Mouse (Mus musculus) liver, adult 2 months (tissue): ENCODE measurements at regions not wholly inside any gene's neighbourhood (a gene's known extent, or its start where the extent isn't known, plus 50 kb on each side); places are given as distances from the start of the nearest gene placed in this dataset.

Experiments
- DNase-seq: peaks from one replicate; pipeline ENCODE4 v3.0.0-alpha.2; 2011; ENCODE audit warnings: low read depth, low spot score; ENCODE audit errors: extremely low read depth
- H3K27ac ChIP-seq: fragments of 200-500 bp; replicated peaks from 2 replicates; pipeline ENCODE4 v1.5.1; 2012; ENCODE audit warnings: low read depth, mild to moderate bottlenecking, control low read depth, inconsistent platforms, low read length; ENCODE audit not compliant: insufficient read depth
- H3K27me3 ChIP-seq: fragments of 200-500 bp; 2 replicates; pipeline ENCODE4 v1.6.1; 2012; ENCODE audit warnings: mild to moderate bottlenecking, moderate library complexity, low read length, inconsistent platforms; ENCODE audit not compliant: control insufficient read depth, insufficient read depth
- H3K36me3 ChIP-seq: fragments of 200-500 bp; 2 replicates; pipeline ENCODE4 v1.6.1; 2012; ENCODE audit warnings: low read length, inconsistent platforms; ENCODE audit not compliant: control insufficient read depth, insufficient read depth
- H3K4me1 ChIP-seq: fragments of 200-500 bp; 2 replicates; pipeline ENCODE4 v1.6.1; 2011; ENCODE audit warnings: low read length; ENCODE audit not compliant: control insufficient read depth, insufficient read depth
- H3K4me3 ChIP-seq: fragments of 200-500 bp; 2 replicates; pipeline ENCODE4 v1.5.1; 2011; ENCODE audit warnings: low read depth, mild to moderate bottlenecking, control low read depth, low read length, moderate library complexity; ENCODE audit not compliant: insufficient read depth
- H3K79me2 ChIP-seq: fragments of 200-500 bp; 2 replicates; pipeline ENCODE4 v1.6.1; 2012; ENCODE audit warnings: inconsistent platforms, mild to moderate bottlenecking, low read length, moderate library complexity; ENCODE audit not compliant: control insufficient read depth, insufficient read depth
- H3K9ac ChIP-seq: fragments of 200-500 bp; 2 replicates; pipeline ENCODE4 v1.6.1; 2012; ENCODE audit warnings: low read depth, mild to moderate bottlenecking, control low read depth, inconsistent platforms, low read length
- CTCF ChIP-seq: fragments of 200-500 bp; IDR thresholded peaks from 2 replicates; pipeline ENCODE4 v1.5.1; 2011; ENCODE audit warnings: low read depth, low read length, control low read depth
- POLR2A ChIP-seq: fragments of 200-500 bp; IDR thresholded peaks from 2 replicates; pipeline ENCODE4 v1.6.1; 2011; ENCODE audit warnings: low read length, control low read depth; ENCODE audit not compliant: insufficient read depth; ENCODE audit errors: extremely low read depth
- WGBS: fragments of 180-500 bp; shearing (Covaris S2); methylation state at CpG from one replicate; pipeline ENCODE4 v1.1.7; 2018; 5-methylcytosine and 5-hydroxymethylcytosine counted together

DNA sequence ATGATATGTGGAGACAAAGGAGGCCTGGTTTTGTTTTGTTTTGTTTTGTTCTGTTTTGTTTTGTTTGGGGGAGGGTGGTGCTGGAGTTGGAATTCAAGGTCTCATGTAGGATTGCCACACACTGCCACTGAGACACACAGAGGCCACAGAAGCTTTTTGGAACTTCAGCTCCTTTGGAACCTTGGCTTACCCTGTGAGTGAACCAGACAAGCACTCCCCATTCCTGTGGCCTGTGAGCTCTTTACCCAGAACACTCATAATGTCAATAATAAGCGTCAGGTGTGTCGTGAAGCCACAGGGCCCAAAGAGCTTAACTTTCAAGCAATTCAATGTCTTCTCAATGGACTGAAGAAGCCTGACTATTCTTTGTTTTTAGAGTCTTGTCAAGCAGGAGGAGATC lies 70.2 kb upstream of the Il15 start:
- TF ChIP-seq POLR2A (no peak), CTCF (no peak)
- Histone ChIP-seq H3K27me3 (no peaks in the 10 kb centered on the region), H3K79me2 (no peaks in the 10 kb centered on the region), H3K9ac (no peak overlapping the region), H3K4me1 (no peaks in the 10 kb centered on the region), H3K36me3 (no peaks in the 10 kb centered on the region), H3K4me3 (no peak overlapping the region), H3K27ac (no peak overlapping the region)
- peak; percentile 51 for DNase-seq
- WGBS, result 64% methylated on average over 2 of the region's 2 CpGs

DNA sequence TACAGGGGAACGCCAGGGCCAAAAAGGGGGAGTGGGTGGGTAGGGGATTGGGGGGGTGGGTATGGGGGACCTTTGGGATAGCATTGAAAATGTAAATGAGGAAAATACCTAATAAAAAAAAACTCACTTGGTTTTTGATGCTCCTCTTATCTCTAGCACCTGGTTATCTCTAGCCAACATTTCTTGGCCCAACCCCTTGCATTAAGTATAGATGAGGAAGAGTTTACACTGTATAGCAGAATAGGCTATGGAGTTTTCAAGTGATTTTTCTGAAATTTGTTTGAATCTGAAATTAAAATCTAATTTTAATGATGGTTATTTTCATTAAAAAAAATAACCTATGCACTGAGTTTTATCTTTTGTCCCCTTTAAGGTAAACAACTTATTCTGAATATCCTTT lies 68.8 kb upstream of the Il15 start:
- H3K27ac ChIP-seq, result no peak overlapping the region
- DNase-seq, result no peak
- WGBS, result no CpG with 5 or more reads among the region's 1 CpGs
- H3K4me1 ChIP-seq, result no peaks in the 10 kb centered on the region
- H3K79me2 ChIP-seq, result no peaks in the 10 kb centered on the region
- H3K27me3 ChIP-seq, result no peaks in the 10 kb centered on the region
- H3K36me3 ChIP-seq, result no peaks in the 10 kb centered on the region
- H3K4me3 ChIP-seq, result no peak overlapping the region
- TF ChIP-seq CTCF (no peak), POLR2A (no peak)
- no peak overlapping the region for H3K9ac ChIP-seq

GRCm38 (mm10) chr8:82469824-82470223 lies 66.8 kb upstream of the Il15 start:
- TF ChIP-seq CTCF (no peak), POLR2A (no peak)
- H3K9ac ChIP-seq, result no peak overlapping the region
- no peak overlapping the region for H3K4me3 ChIP-seq
- H3K27me3 ChIP-seq, result no peaks in the 10 kb centered on the region
- H3K4me1 ChIP-seq, result no peaks in the 10 kb centered on the region
- no peak for DNase-seq
- H3K79me2 ChIP-seq, result no peaks in the 10 kb centered on the region
- no peak overlapping the region for H3K27ac ChIP-seq
- H3K36me3 ChIP-seq, result no peaks in the 10 kb centered on the region

GRCm38 (mm10) chr8:82462841-82463240 lies 59.8 kb upstream of the Il15 start:
- Histone ChIP-seq H3K9ac (no peak overlapping the region), H3K27ac (no peak overlapping the region), H3K27me3 (no peaks in the 10 kb centered on the region), H3K4me3 (no peak overlapping the region), H3K36me3 (no peaks in the 10 kb centered on the region), H3K4me1 (no peaks in the 10 kb centered on the region), H3K79me2 (no peaks in the 10 kb centered on the region)
- DNase-seq, result no peak
- TF ChIP-seq POLR2A (no peak), CTCF (no peak)

DNA sequence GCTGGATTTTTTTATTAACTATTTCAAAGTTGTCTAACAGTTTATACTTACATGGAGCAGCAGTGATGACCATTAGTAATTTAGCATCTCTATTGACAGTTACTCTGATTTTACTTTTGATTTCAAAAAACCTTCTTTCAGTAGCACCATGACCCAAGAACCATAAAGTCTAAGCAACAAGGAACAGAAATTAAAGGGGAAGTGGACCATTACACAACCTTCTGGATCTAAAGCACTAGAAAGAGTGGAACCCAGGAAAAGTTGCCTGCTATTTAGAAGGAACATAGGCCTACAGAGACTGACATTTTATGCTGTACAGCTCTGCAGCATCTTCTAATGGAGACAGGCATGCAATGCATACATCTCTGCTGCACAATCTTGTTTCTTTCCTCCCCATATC lies 56.0 kb upstream of the Il15 start:
- Histone ChIP-seq H3K27me3 (no peaks in the 10 kb centered on the region), H3K36me3 (no peaks in the 10 kb centered on the region), H3K4me3 (no peak overlapping the region), H3K9ac (no peak overlapping the region), H3K27ac (no peak overlapping the region), H3K4me1 (no peaks in the 10 kb centered on the region), H3K79me2 (no peaks in the 10 kb centered on the region)
- TF ChIP-seq POLR2A (no peak), CTCF (no peak)
- DNase-seq, result no peak

- no peak overlapping the region for H3K27ac ChIP-seq
Observed at GRCm38 (mm10) chr8:82454056-82454455, 51.0 kb upstream of the Il15 start.

More at GRCm38 (mm10) chr8:82454056-82454455, 51.0 kb upstream of the Il15 start:
- DNase-seq, result peak; percentile 30
- Histone ChIP-seq H3K4me1 (no peaks in the 10 kb centered on the region), H3K9ac (no peak overlapping the region), H3K36me3 (no peaks in the 10 kb centered on the region), H3K4me3 (no peak overlapping the region), H3K79me2 (no peaks in the 10 kb centered on the region), H3K27me3 (no peaks in the 10 kb centered on the region)
- WGBS, result 54% methylated on average over 4 of the region's 4 CpGs
- TF ChIP-seq POLR2A (no peak), CTCF (no peak)
